Mouse (Mus musculus): ENCODE data around the gene Tmem117. TPM values are rescaled to one million over a fixed set of nuclear protein-coding genes. Genes with fewer than 3 reads are reported as not detected.

The Tmem117 gene
- polyA plus RNA-seq, 1 experiment from 2014 or later, result 4.6 TPM

DNA sequence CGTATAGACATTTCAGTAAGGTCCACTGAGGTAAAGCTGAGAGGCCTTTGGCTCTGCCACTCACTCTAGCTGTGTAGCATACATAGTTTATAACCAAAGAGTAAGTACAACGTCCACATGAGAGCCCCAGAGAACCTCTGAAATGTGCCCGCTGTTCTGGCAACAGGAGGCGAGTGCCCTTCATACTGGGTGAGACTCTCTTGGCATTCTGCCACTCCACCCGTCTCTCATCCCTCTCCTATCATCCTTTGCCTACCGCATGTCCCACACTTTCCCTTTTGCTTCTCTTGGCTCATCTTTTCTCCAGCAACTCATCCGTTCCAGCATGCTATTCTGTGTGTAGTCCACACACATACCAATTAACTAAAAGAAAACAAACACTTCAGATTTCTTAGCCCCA is 456.9 kb downstream of the Tmem117 start:
- Histone ChIP-seq H3K4me2 (ENCODE audit: low read depth, low read length) (no peak overlapping the region), H3K4me3 (replicated peaks; ENCODE audit: low read length) (no peak overlapping the region), H3K9ac (ENCODE audit: low read length) (no peak overlapping the region), H3K4me1 (ENCODE audit: control insufficient read depth, insufficient read depth, low read length) (no peaks in the 10 kb centered on the region), H3K27me3 (ENCODE audit: control insufficient read depth, insufficient read depth, low read length) (no peaks in the 10 kb centered on the region), H3K9me3 (replicated peaks; ENCODE audit: control insufficient read depth, low read length) (no peaks in the 10 kb centered on the region), H3K36me3 (ENCODE audit: control insufficient read depth, insufficient read depth, low read length) (no peaks in the 10 kb centered on the region), H3K27ac (ENCODE audit: low read length) (no peak overlapping the region)
- no peak for ATAC-seq (ENCODE audit: insufficient read depth, low FRiP score)
- WGBS, result 64% methylated on average over 7 of the region's 7 CpGs

DNA sequence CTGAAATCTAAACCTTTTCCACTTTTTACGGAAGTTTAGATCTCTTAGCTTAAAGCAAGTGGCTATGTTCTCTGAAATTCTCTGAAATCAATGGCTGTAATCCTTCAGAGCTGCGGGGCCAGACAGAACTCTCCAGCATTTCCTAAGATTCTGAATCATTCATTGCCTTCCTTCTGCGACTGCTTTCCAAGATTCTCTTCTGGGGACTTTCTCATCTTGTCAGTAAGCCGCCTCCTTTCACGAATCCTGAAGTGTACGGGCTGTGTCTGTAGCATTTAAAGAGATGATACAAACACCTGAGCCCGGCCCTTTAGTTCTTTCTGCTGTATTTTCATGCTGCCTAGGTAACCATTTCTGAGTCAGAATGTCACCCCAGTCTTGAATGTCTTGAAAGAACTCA is 471.1 kb downstream of the Tmem117 start:
- 91% methylated on average over 7 of the region's 7 CpGs for WGBS
- H3K4me2 ChIP-seq (ENCODE audit: low read depth, low read length), result no peak overlapping the region

DNA sequence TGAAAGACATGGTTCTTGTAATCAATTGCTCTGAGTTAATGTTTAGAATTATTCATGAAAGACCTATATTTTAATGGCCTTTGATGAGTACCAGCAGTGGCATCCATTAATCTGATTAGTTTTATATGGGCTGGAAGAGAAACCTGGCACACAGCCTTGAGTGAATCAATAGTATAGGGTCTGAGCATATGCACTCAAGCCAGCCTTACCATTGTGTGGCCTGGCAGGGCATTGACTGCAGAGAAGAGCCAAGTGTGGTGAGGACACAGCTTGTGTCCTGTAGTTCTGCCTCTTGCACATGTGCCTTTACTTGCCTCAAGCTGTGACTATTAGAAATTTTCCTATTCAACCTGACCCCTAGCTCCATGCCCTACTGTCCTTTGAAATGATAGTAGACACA is 472.5 kb downstream of the Tmem117 start:
- ATAC-seq (ENCODE audit: insufficient read depth, low FRiP score), result no peak

More for the DNA sequence above, 471.1 kb downstream of the Tmem117 start:
- Histone ChIP-seq H3K27ac (ENCODE audit: low read length) (no peak overlapping the region), H3K4me3 (replicated peaks; ENCODE audit: low read length) (no peak overlapping the region), H3K36me3 (ENCODE audit: control insufficient read depth, insufficient read depth, low read length) (no peaks in the 10 kb centered on the region), H3K4me1 (ENCODE audit: control insufficient read depth, insufficient read depth, low read length) (no peaks in the 10 kb centered on the region), H3K27me3 (ENCODE audit: control insufficient read depth, insufficient read depth, low read length) (no peaks in the 10 kb centered on the region), H3K9me3 (replicated peaks; ENCODE audit: control insufficient read depth, low read length) (no peaks in the 10 kb centered on the region), H3K9ac (ENCODE audit: low read length) (no peak overlapping the region)
- ATAC-seq (ENCODE audit: insufficient read depth, low FRiP score), result no peak

DNA sequence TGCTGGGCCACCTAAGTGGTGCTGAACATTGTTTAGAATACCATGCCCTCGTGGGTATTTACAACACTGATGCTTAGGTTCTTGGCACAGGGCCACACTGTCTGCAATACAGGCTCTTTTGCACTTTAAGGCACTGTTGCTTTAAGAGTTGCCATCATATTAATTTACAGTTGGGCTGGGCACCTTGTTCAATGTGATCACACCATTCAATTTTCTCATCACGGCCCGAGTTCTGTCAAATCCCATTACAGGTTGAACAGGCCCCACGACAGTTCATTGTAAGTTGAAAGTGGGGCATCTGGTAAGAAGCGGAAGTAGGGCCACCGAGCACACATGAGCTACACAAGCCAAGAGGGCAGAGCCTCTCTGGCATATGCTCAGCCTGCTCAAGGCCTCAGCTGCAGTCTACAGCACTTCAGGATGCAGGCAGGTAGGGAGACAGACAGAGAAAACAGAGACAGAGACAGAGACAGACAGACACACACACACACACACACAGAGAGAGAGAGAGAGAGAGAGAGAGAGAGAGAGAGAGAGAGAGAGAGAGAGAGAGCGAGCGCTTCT is 478.3 kb downstream of the Tmem117 start:
- Histone ChIP-seq H3K4me3 (replicated peaks; ENCODE audit: low read length) (no peak overlapping the region), H3K36me3 (ENCODE audit: control insufficient read depth, insufficient read depth, low read length) (no peaks in the 10 kb centered on the region), H3K4me2 (ENCODE audit: low read depth, low read length) (no peak overlapping the region), H3K27me3 (ENCODE audit: control insufficient read depth, insufficient read depth, low read length) (no peaks in the 10 kb centered on the region), H3K9me3 (replicated peaks; ENCODE audit: control insufficient read depth, low read length) (no peaks in the 10 kb centered on the region), H3K9ac (ENCODE audit: low read length) (no peak overlapping the region), H3K27ac (ENCODE audit: low read length) (no peak overlapping the region), H3K4me1 (ENCODE audit: control insufficient read depth, insufficient read depth, low read length) (no peaks in the 10 kb centered on the region)
- ATAC-seq (ENCODE audit: insufficient read depth, low FRiP score), result no peak
- 63% methylated on average over 8 of the region's 8 CpGs for WGBS

More for the DNA sequence above, 472.5 kb downstream of the Tmem117 start:
- Histone ChIP-seq H3K9ac (ENCODE audit: low read length) (no peak overlapping the region), H3K4me3 (replicated peaks; ENCODE audit: low read length) (no peak overlapping the region), H3K27ac (ENCODE audit: low read length) (no peak overlapping the region), H3K27me3 (ENCODE audit: control insufficient read depth, insufficient read depth, low read length) (no peaks in the 10 kb centered on the region), H3K4me1 (ENCODE audit: control insufficient read depth, insufficient read depth, low read length) (no peaks in the 10 kb centered on the region), H3K9me3 (replicated peaks; ENCODE audit: control insufficient read depth, low read length) (no peaks in the 10 kb centered on the region), H3K36me3 (ENCODE audit: control insufficient read depth, insufficient read depth, low read length) (no peaks in the 10 kb centered on the region), H3K4me2 (ENCODE audit: low read depth, low read length) (no peak overlapping the region)

DNA sequence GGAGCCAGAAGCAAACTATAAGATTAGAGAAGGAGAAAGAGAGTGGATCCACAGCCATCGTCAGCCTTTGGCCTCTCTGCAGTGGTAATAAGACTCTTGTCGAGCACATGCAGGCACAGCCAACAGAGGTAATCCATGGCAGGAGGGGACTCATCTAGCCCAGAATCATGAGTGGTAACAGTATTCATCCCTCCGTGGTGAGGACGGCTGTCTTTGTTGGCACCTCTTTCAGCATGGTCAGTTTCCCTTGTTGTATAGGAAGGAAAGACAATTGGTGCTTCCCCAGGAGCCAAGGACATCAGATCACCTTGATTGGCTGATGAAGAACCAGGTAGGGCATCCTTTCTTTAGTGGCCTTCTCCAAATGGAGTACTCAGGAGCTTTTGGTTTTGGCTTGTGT is 479.6 kb downstream of the Tmem117 start:
- no peaks in the 10 kb centered on the region for H3K27me3 ChIP-seq (ENCODE audit: control insufficient read depth, insufficient read depth, low read length)
- 91% methylated on average over 4 of the region's 4 CpGs for WGBS
- no peaks in the 10 kb centered on the region for H3K36me3 ChIP-seq (ENCODE audit: control insufficient read depth, insufficient read depth, low read length)

DNA sequence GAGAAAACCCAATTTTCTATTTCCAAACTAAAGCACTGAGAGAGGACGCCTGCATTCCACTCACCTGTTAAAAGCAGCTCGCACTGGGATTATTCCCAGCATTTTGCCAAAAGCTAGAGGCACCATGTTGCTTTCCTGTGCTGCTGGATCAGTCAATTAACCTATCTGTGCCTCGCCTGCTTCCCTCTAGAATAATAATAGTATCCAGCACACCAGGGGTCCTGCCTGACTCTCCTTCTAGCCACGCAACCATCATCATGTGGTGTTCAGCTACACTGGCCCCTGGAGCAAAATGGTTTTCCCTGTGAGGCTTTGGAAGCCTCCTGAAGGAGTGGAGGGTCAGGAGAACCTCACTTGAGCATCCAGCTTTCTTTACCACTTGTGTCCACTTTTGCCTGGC is 502.4 kb downstream of the Tmem117 start:
- ATAC-seq (ENCODE audit: insufficient read depth, low FRiP score), result no peak
- 77% methylated on average over 4 of the region's 4 CpGs for WGBS
- Histone ChIP-seq H3K4me2 (ENCODE audit: low read depth, low read length) (no peak overlapping the region), H3K27ac (ENCODE audit: low read length) (no peak overlapping the region), H3K9me3 (replicated peaks; ENCODE audit: control insufficient read depth, low read length) (no peaks in the 10 kb centered on the region), H3K4me3 (replicated peaks; ENCODE audit: low read length) (no peak overlapping the region), H3K9ac (ENCODE audit: low read length) (no peak overlapping the region), H3K27me3 (ENCODE audit: control insufficient read depth, insufficient read depth, low read length) (no peaks in the 10 kb centered on the region), H3K4me1 (ENCODE audit: control insufficient read depth, insufficient read depth, low read length) (no peaks in the 10 kb centered on the region), H3K36me3 (ENCODE audit: control insufficient read depth, insufficient read depth, low read length) (no peaks in the 10 kb centered on the region)

More for the DNA sequence above, 479.6 kb downstream of the Tmem117 start:
- Histone ChIP-seq H3K4me3 (replicated peaks; ENCODE audit: low read length) (no peak overlapping the region), H3K4me2 (ENCODE audit: low read depth, low read length) (no peak overlapping the region), H3K27ac (ENCODE audit: low read length) (no peak overlapping the region), H3K4me1 (ENCODE audit: control insufficient read depth, insufficient read depth, low read length) (no peaks in the 10 kb centered on the region), H3K9me3 (replicated peaks; ENCODE audit: control insufficient read depth, low read length) (no peaks in the 10 kb centered on the region), H3K9ac (ENCODE audit: low read length) (no peak overlapping the region)
- ATAC-seq (ENCODE audit: insufficient read depth, low FRiP score), result no peak

DNA sequence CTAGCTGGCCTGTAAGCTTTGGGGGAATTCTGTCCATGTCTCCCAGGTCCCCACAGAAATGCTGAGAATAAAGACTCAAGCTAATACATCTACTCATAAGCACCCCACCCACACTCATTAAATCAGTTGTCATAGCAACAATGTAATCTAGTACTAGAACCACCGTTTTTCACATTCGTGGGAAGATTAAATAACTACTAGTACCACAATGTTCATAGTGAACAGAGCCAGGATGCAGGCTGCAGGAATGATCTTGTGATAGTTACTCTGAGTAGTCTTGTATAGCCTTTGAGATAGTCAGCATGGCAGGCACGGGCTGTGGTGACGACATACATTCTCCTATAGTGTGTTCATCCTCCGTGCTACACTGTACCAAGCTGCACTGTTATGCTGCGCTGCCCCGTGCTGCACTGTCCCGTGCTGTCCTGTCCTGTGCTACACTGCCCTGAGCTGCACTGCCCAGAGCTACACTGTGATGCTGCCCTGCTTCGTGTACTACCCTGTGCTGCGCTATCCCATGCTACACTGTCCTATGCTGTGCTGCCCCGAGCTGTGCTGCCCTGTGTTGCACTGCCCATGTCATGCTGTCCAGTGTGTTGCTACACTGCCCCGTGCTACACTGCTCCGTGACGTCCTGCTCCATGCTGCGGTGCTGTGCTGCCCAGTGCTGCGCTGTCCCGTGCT is 507.0 kb downstream of the Tmem117 start:
- 90% methylated on average over 17 of the region's 17 CpGs for WGBS
- no peaks in the 10 kb centered on the region for H3K27me3 ChIP-seq (ENCODE audit: control insufficient read depth, insufficient read depth, low read length)
- no peaks in the 10 kb centered on the region for H3K4me1 ChIP-seq (ENCODE audit: control insufficient read depth, insufficient read depth, low read length)
- H3K27ac ChIP-seq (ENCODE audit: low read length), result no peak overlapping the region
- H3K9ac ChIP-seq (ENCODE audit: low read length), result no peak overlapping the region
- no peak overlapping the region for H3K4me2 ChIP-seq (ENCODE audit: low read depth, low read length)
- no peaks in the 10 kb centered on the region for H3K9me3 ChIP-seq (replicated peaks; ENCODE audit: control insufficient read depth, low read length)
- H3K36me3 ChIP-seq (ENCODE audit: control insufficient read depth, insufficient read depth, low read length), result no peaks in the 10 kb centered on the region
- ATAC-seq (ENCODE audit: insufficient read depth, low FRiP score), result 0 out of 2 replicates have a peak, but pooled peaks have one; percentile 37
- no peak overlapping the region for H3K4me3 ChIP-seq (replicated peaks; ENCODE audit: low read length)

DNA sequence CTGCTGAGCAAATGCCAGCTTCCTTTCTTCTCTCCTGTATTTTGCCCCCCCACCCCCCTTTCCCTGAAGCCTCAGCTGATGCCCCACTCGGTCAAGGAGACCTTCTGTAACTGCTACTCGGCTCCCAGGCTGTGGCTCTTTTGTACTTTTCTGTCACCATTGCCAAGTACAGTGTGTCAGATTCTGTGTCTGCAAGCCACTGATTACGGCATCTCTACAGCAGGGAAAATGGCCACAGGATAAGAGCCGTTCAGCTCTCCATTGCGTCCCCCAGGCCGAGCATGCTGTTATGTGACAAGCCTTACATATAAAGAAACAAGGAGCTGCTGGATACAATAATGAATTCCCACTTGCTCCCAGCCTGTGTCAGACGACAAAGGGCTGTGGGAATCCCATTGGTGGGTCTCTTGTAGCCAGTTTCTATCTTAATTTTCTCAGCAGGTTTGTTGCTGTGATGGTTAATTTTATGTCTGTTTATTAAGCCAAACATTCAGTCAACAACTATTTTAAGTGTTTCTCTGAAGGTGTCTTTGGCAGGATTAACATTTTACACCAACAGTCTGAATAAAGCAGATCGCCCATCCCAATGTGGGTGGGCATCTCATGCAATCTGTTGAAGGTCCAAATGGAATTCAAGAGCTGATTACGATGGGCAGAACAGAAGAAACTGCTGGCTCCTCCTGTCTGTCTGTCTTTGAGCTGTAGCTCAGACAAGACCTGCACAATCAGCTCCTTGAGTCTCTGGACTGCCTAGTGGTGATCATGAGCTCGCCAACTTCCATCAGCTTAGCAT is 508.2 kb downstream of the Tmem117 start:
- 83% methylated on average over 10 of the region's 10 CpGs for WGBS
- Histone ChIP-seq H3K36me3 (ENCODE audit: control insufficient read depth, insufficient read depth, low read length) (no peaks in the 10 kb centered on the region), H3K4me2 (ENCODE audit: low read depth, low read length) (no peak overlapping the region), H3K4me1 (ENCODE audit: control insufficient read depth, insufficient read depth, low read length) (no peaks in the 10 kb centered on the region), H3K27ac (ENCODE audit: low read length) (no peak overlapping the region), H3K4me3 (replicated peaks; ENCODE audit: low read length) (no peak overlapping the region), H3K9ac (ENCODE audit: low read length) (no peak overlapping the region), H3K9me3 (replicated peaks; ENCODE audit: control insufficient read depth, low read length) (no peaks in the 10 kb centered on the region), H3K27me3 (ENCODE audit: control insufficient read depth, insufficient read depth, low read length) (no peaks in the 10 kb centered on the region)
- ATAC-seq (ENCODE audit: insufficient read depth, low FRiP score), result no peak

DNA sequence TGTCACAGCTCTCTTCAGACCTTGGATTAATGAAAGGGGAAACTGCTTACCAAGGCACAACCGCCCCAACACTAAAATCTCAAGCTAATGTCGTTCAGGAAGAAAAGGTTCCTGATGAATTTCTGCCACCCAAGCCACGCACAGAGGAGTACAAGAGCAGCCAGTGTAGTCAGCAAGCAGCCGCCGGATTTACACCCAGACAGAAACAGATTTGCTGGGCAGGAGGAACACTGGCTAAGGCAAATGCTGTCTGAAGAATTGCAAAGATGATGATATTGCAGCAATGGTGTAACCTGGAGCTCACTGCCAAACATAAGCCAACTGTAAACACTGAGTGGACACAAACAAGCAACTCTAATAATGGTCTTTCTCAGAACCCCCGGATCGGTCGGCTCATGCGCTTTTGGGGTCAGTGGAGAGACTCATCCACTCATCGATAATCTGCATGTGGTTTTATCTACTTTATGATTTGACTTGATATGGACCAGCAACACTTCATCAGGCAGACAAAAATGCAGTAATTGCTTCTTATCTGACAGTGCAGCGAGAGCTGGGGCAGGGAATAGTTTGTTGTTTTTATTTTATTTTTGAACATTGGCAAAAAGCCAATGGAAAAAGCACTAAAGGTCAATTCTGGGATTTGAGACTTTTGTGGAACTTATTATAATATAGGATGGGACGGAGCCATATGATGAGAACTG is 509.8 kb downstream of the Tmem117 start:
- no peak overlapping the region for H3K9ac ChIP-seq (ENCODE audit: low read length)
- no peak overlapping the region for H3K4me2 ChIP-seq (ENCODE audit: low read depth, low read length)
- ATAC-seq (ENCODE audit: insufficient read depth, low FRiP score), result no peak

More for the DNA sequence above, 509.8 kb downstream of the Tmem117 start:
- Histone ChIP-seq H3K4me3 (replicated peaks; ENCODE audit: low read length) (no peak overlapping the region), H3K27me3 (ENCODE audit: control insufficient read depth, insufficient read depth, low read length) (no peaks in the 10 kb centered on the region), H3K4me1 (ENCODE audit: control insufficient read depth, insufficient read depth, low read length) (no peaks in the 10 kb centered on the region), H3K36me3 (ENCODE audit: control insufficient read depth, insufficient read depth, low read length) (no peaks in the 10 kb centered on the region), H3K27ac (ENCODE audit: low read length) (no peak overlapping the region), H3K9me3 (replicated peaks; ENCODE audit: control insufficient read depth, low read length) (no peaks in the 10 kb centered on the region)
- WGBS, result 58% methylated on average over 12 of the region's 12 CpGs

All from stomach, embryonic 16.5 days (tissue).